Mouse (Mus musculus) hindbrain, postnatal 0 days (tissue): Measurements from ENCODE around the gene Gm20605. TPM values are rescaled to one million over a fixed set of nuclear protein-coding genes. Genes with fewer than 3 reads are reported as not detected.

Source experiments
- ATAC-seq: fragments of 200-750 bp; cut with Nextera tagmentation; 2 replicates; pipeline ENCODE4 v1.8.0; 2017; ENCODE audit warnings: mild to moderate bottlenecking, moderate TSS enrichment, moderate library complexity
- DNase-seq: peaks from one replicate; pipeline ENCODE4 v3.0.0-alpha.2; 2015; ENCODE audit warnings: low spot score
- H3K27ac ChIP-seq: fragments of 300-500 bp; sonication (generic); 2 replicates; pipeline ENCODE4 v1.5.1; 2014; ENCODE audit warnings: mild to moderate bottlenecking
- H3K27me3 ChIP-seq: fragments of 300-500 bp; sonication (generic); 2 replicates; pipeline ENCODE4 v1.6.1; 2014; ENCODE audit warnings: low read length, mixed read lengths; ENCODE audit not compliant: insufficient read depth
- H3K36me3 ChIP-seq: fragments of 300-500 bp; sonication (generic); 2 replicates; pipeline ENCODE4 v1.6.1; 2014; ENCODE audit warnings: low read length, mixed read lengths; ENCODE audit not compliant: insufficient read depth
- H3K4me1 ChIP-seq: fragments of 300-500 bp; sonication (generic); 2 replicates; pipeline ENCODE4 v1.6.1; 2014; ENCODE audit warnings: antibody characterized with exemption, low read length, mixed read lengths; ENCODE audit not compliant: insufficient read depth
- H3K4me2 ChIP-seq: fragments of 300-500 bp; sonication (generic); 2 replicates; pipeline ENCODE4 v1.6.1; 2014; ENCODE audit warnings: low read depth, mild to moderate bottlenecking, low read length, moderate library complexity, mixed read lengths
- H3K4me3 ChIP-seq: fragments of 300-500 bp; sonication (generic); 2 replicates; pipeline ENCODE4 v1.5.1; 2014; ENCODE audit warnings: low read length
- H3K9ac ChIP-seq: fragments of 300-500 bp; sonication (generic); replicated peaks from 2 replicates; pipeline ENCODE4 v1.6.1; 2014; ENCODE audit warnings: mild to moderate bottlenecking, low read length, moderate library complexity, mixed read lengths
- H3K9me3 ChIP-seq: fragments of 300-500 bp; sonication (generic); 2 replicates; pipeline ENCODE4 v1.6.1; 2016; ENCODE audit warnings: low read length, mixed read lengths
- CTCF ChIP-seq: IDR thresholded peaks from 2 replicates; pipeline ENCODE4 v1.5.1; 2016; ENCODE audit warnings: antibody characterized with exemption, control low read depth, low read depth
- WGBS: fragments of 180-500 bp; shearing (Covaris S2); extraction: QIAGEN DNeasy Blood & Tissue Kit; methylation state at CpG from one replicate; pipeline ENCODE4 v1.1.7; 2014; 5-methylcytosine and 5-hydroxymethylcytosine counted together
- polyA plus RNA-seq: library from polyadenylated mRNA; unstranded; fragments of >200 nt; fragmentation: Nextera tagmentation; extraction: Ambion mirVana; gene quantifications from 2 replicates; pipeline ENCODE4 v1.2.1, GENCODE M21; 2015
- total RNA-seq: library from RNA; depleted of rRNA; stranded (reverse); fragments of >200 nt; gene quantifications from 2 replicates; pipeline ENCODE4 v1.2.3, GENCODE M21; 2014

The Gm20605 gene
- total and polyA plus RNA-seq, 2 experiments from 2014 or later, result 3.4 to 5.3 TPM

- Histone ChIP-seq H3K27me3 (peaks cover 17% of the 10 kb centered on the region), H3K4me2 (peak within 1 kb of the TSS; percentile 43), H3K9ac (no peak within 1 kb of the TSS), H3K4me1 (peaks cover 5% of the 10 kb centered on the region; the same call in 1 of the 2 replicates), H3K36me3 (no peaks in the 10 kb centered on the region), H3K9me3 (no peaks in the 10 kb centered on the region), H3K27ac (no peak within 1 kb of the TSS), H3K4me3 (peak within 1 kb of the TSS; percentile 18; the same call in 1 of the 2 replicates)
- TF ChIP-seq CTCF, result no peak
- 22% methylated on average over 11 of the region's 11 CpGs for WGBS
- ATAC-seq (no peak), DNase-seq (no peak)
These were observed 16.7 kb downstream of the Gm20605 start, which contains the start of gene Irs3 for GRCm38 (mm10) chr5:137645652-137646091. Irs3 (minus strand) TSS chr5:137645714.

- peaks cover 5% of the 10 kb centered on the region; the same call in 1 of the 2 replicates for H3K4me1 ChIP-seq
- H3K9ac ChIP-seq, result no peak overlapping the region
- 75% methylated on average over 9 of the region's 9 CpGs for WGBS
- ATAC-seq, result peak; percentile 63; the same call in 1 of the 2 replicates
- peak; percentile 61 for DNase-seq
- H3K27me3 ChIP-seq, result peaks cover 17% of the 10 kb centered on the region
- H3K4me3 ChIP-seq, result no peak overlapping the region
- H3K36me3 ChIP-seq, result peaks cover 7% of the 10 kb centered on the region; the same call in 1 of the 2 replicates
- no peaks in the 10 kb centered on the region for H3K9me3 ChIP-seq
- H3K4me2 ChIP-seq, result no peak overlapping the region
- H3K27ac ChIP-seq, result no peak overlapping the region; the same call in 1 of the 2 replicates
- no peak for TF ChIP-seq CTCF
These were observed 19.0 kb downstream of the Gm20605 start for GRCm38 (mm10) chr5:137647827-137648601.

- no peak for DNase-seq
- peaks cover 5% of the 10 kb centered on the region; the same call in 1 of the 2 replicates for H3K4me1 ChIP-seq
- no peak for ATAC-seq
- no peak overlapping the region for H3K4me2 ChIP-seq
- WGBS, result 26% methylated on average over 4 of the region's 4 CpGs
- H3K27me3 ChIP-seq, result peaks cover 17% of the 10 kb centered on the region
- peak overlapping the region; percentile 11; the same call in 1 of the 2 replicates for H3K27ac ChIP-seq
- TF ChIP-seq CTCF, result no peak
- no peak overlapping the region for H3K9ac ChIP-seq
- H3K36me3 ChIP-seq, result peaks cover 7% of the 10 kb centered on the region; the same call in 1 of the 2 replicates
- H3K4me3 ChIP-seq, result no peak overlapping the region
- H3K9me3 ChIP-seq, result no peaks in the 10 kb centered on the region
These were observed 20.3 kb downstream of the Gm20605 start for GRCm38 (mm10) chr5:137649251-137649650.

- Histone ChIP-seq H3K27ac (peak overlapping the region; percentile 11; the same call in 1 of the 2 replicates), H3K4me3 (no peak overlapping the region), H3K4me2 (peak overlapping the region; percentile 24; the same call in 1 of the 2 replicates), H3K36me3 (peaks cover 7% of the 10 kb centered on the region; the same call in 1 of the 2 replicates), H3K4me1 (peaks cover 4% of the 10 kb centered on the region; the same call in 1 of the 2 replicates), H3K27me3 (peaks cover 16% of the 10 kb centered on the region), H3K9ac (no peak overlapping the region), H3K9me3 (no peaks in the 10 kb centered on the region)
- WGBS, result 23% methylated on average over 18 of the region's 18 CpGs
- DNase-seq (no peak), ATAC-seq (no peak)
- no peak for TF ChIP-seq CTCF
These were observed 20.9 kb downstream of the Gm20605 start for GRCm38 (mm10) chr5:137649669-137650571.

- H3K27me3 ChIP-seq, result no peaks in the 10 kb centered on the region
- no peak overlapping the region for H3K4me2 ChIP-seq
- H3K27ac ChIP-seq, result no peak overlapping the region
- TF ChIP-seq CTCF, result peak; percentile 86
- no peak overlapping the region for H3K9ac ChIP-seq
- no peaks in the 10 kb centered on the region for H3K4me1 ChIP-seq
- H3K9me3 ChIP-seq, result no peaks in the 10 kb centered on the region
- ATAC-seq (peak; percentile 48; the same call in 1 of the 2 replicates), DNase-seq (peak; percentile 83)
- whole genome bisulfite sequencing, result 29% methylated on average over 3 of the region's 3 CpGs
- H3K36me3 ChIP-seq, result peaks cover 7% of the 10 kb centered on the region; the same call in 1 of the 2 replicates
- H3K4me3 ChIP-seq, result no peak overlapping the region
These were observed 23.5 kb downstream of the Gm20605 start for GRCm38 (mm10) chr5:137652474-137652873.

GRCm38 (mm10) chr5:137653366-137653765 lies 24.4 kb downstream of the Gm20605 start:
- WGBS, result 93% methylated on average over 10 of the region's 10 CpGs
- Histone ChIP-seq H3K4me1 (no peaks in the 10 kb centered on the region), H3K27ac (no peak overlapping the region), H3K9ac (no peak overlapping the region), H3K9me3 (no peaks in the 10 kb centered on the region), H3K27me3 (no peaks in the 10 kb centered on the region), H3K4me3 (no peak overlapping the region), H3K36me3 (peaks cover 7% of the 10 kb centered on the region; the same call in 1 of the 2 replicates), H3K4me2 (no peak overlapping the region)
- ATAC-seq, result no peak
- no peak for TF ChIP-seq CTCF
- no peak for DNase-seq
